Mouse (Mus musculus) kidney, adult 2 months (tissue): ENCODE measurements around the gene Pdap1.

Experiments used
- CTCF ChIP-seq: fragments of 200-500 bp; conservative IDR thresholded peaks from 2 replicates; pipeline ENCODE4 v1.5.1; 2011; ENCODE audit warnings: low read depth, mild to moderate bottlenecking, control low read depth, low read length, moderate library complexity, mixed read lengths; ENCODE audit not compliant: insufficient read depth, insufficient read length
- POLR2A ChIP-seq: fragments of 200-500 bp; IDR thresholded peaks from one replicate; pipeline ENCODE4 v1.6.1; 2011; ENCODE audit warnings: low read depth, low read length, control low read depth

- no peak for TF ChIP-seq CTCF
- no peak for TF ChIP-seq POLR2A
Observed at GRCm38 (mm10) chr5:145098340-145098821, 41.7 kb downstream of the Pdap1 start.
